Mouse (Mus musculus) midbrain, postnatal 0 days (tissue): ENCODE measurements around the gene Cd180. TPM values are rescaled to one million over a fixed set of nuclear protein-coding genes. Genes with fewer than 3 reads are reported as not detected.

ENCODE experiments used
- ATAC-seq: fragments of 200-750 bp; cut with Nextera tagmentation; 2 replicates; pipeline ENCODE4 v1.8.0; 2017; ENCODE audit warnings: moderate number of reproducible peaks, mild to moderate bottlenecking, moderate TSS enrichment, moderate library complexity; ENCODE audit not compliant: low FRiP score
- DNase-seq: peaks from one replicate; pipeline ENCODE4 v3.0.0-alpha.2; 2015; ENCODE audit warnings: low spot score
- H3K27ac ChIP-seq: fragments of 300-500 bp; sonication (generic); 2 replicates; pipeline ENCODE4 v1.5.1; 2014; ENCODE audit warnings: low read depth, mild to moderate bottlenecking, low read length, mixed read lengths
- H3K27me3 ChIP-seq: fragments of 300-500 bp; sonication (generic); 2 replicates; pipeline ENCODE4 v1.6.1; 2014; ENCODE audit warnings: low read length, control low read depth, mixed read lengths; ENCODE audit not compliant: insufficient read depth
- H3K36me3 ChIP-seq: fragments of 300-500 bp; sonication (generic); 2 replicates; pipeline ENCODE4 v1.6.1; 2014; ENCODE audit warnings: low read length, control low read depth, mixed read lengths; ENCODE audit not compliant: insufficient read depth
- H3K4me1 ChIP-seq: fragments of 300-500 bp; sonication (generic); 2 replicates; pipeline ENCODE4 v1.6.1; 2014; ENCODE audit warnings: mild to moderate bottlenecking, control low read depth, antibody characterized with exemption, low read length, mixed read lengths; ENCODE audit not compliant: insufficient read depth
- H3K4me2 ChIP-seq: fragments of 300-500 bp; sonication (generic); 2 replicates; pipeline ENCODE4 v1.6.1; 2014; ENCODE audit warnings: low read depth, mild to moderate bottlenecking, low read length, mixed read lengths; ENCODE audit not compliant: poor library complexity, severe bottlenecking
- H3K4me3 ChIP-seq: fragments of 300-500 bp; sonication (generic); 2 replicates; pipeline ENCODE4 v1.5.1; 2014; ENCODE audit warnings: low read depth, mild to moderate bottlenecking, low read length, moderate library complexity
- H3K9ac ChIP-seq: fragments of 300-500 bp; sonication (generic); replicated peaks from 2 replicates; pipeline ENCODE4 v1.6.1; 2014; ENCODE audit warnings: mild to moderate bottlenecking, low read length, moderate library complexity, mixed read lengths; ENCODE audit not compliant: poor library complexity, severe bottlenecking
- H3K9me3 ChIP-seq: fragments of 300-500 bp; sonication (generic); 2 replicates; pipeline ENCODE4 v1.6.1; 2016; ENCODE audit warnings: low read length, control low read depth
- CTCF ChIP-seq: IDR thresholded peaks from 2 replicates; pipeline ENCODE4 v1.5.1; 2016; ENCODE audit warnings: antibody characterized with exemption, mild to moderate bottlenecking
- WGBS: fragments of 180-500 bp; shearing (Covaris S2); extraction: QIAGEN DNeasy Blood & Tissue Kit; methylation state at CpG from one replicate; pipeline ENCODE4 v1.1.7; 2014; 5-methylcytosine and 5-hydroxymethylcytosine counted together
- polyA plus RNA-seq: library from polyadenylated mRNA; unstranded; fragments of >200 nt; fragmentation: Nextera tagmentation; extraction: Ambion mirVana; gene quantifications from 2 replicates; pipeline ENCODE4 v1.2.1, GENCODE M21; 2015
- total RNA-seq: library from RNA; depleted of rRNA; stranded (reverse); fragments of >200 nt; gene quantifications from 2 replicates; pipeline ENCODE4 v1.2.3, GENCODE M21; 2014

Cd180 gene
- total and polyA plus RNA-seq, 2 experiments from 2014 or later: 0.60 to 1.3 TPM

GRCm38 (mm10) chr13:102770194-102770593 lies 76.8 kb downstream of the Cd180 start:
- no peak for TF ChIP-seq CTCF
- no peak overlapping the region for H3K4me2 ChIP-seq
- no peaks in the 10 kb centered on the region for H3K9me3 ChIP-seq
- no peaks in the 10 kb centered on the region for H3K27me3 ChIP-seq
- no peak overlapping the region for H3K9ac ChIP-seq
- ATAC-seq (no peak), DNase-seq (no peak)
- no peaks in the 10 kb centered on the region for H3K4me1 ChIP-seq
- WGBS: 89% methylated on average over 8 of the region's 8 CpGs
- H3K27ac ChIP-seq: no peak overlapping the region
- H3K4me3 ChIP-seq: no peak overlapping the region
- H3K36me3 ChIP-seq: no peaks in the 10 kb centered on the region

- H3K4me2 ChIP-seq: no peak overlapping the region
- H3K9ac ChIP-seq: no peak overlapping the region
- no peak overlapping the region for H3K4me3 ChIP-seq
- TF ChIP-seq CTCF: no peak
- no peak for ATAC-seq
- H3K9me3 ChIP-seq: no peaks in the 10 kb centered on the region
- H3K27ac ChIP-seq: no peak overlapping the region
- H3K4me1 ChIP-seq: no peaks in the 10 kb centered on the region
- DNase-seq: no peak
- H3K27me3 ChIP-seq: no peaks in the 10 kb centered on the region
- no peaks in the 10 kb centered on the region for H3K36me3 ChIP-seq
- WGBS: 95% methylated on average over 9 of the region's 9 CpGs
Measured at GRCm38 (mm10) chr13:102773169-102773568, 79.8 kb downstream of the Cd180 start.

- Histone ChIP-seq H3K27me3 (no peaks in the 10 kb centered on the region), H3K4me1 (no peaks in the 10 kb centered on the region), H3K4me3 (no peak overlapping the region), H3K9ac (no peak overlapping the region), H3K36me3 (peaks cover 4% of the 10 kb centered on the region; the same call in 1 of the 2 replicates), H3K27ac (no peak overlapping the region), H3K9me3 (no peaks in the 10 kb centered on the region), H3K4me2 (no peak overlapping the region)
- WGBS: 68% methylated on average over 7 of the region's 7 CpGs
- ATAC-seq (no peak), DNase-seq (peak; percentile 46)
- TF ChIP-seq CTCF: peak; percentile 23; the same call in 1 of the 2 replicates
Measured at GRCm38 (mm10) chr13:102774786-102775201, 81.4 kb downstream of the Cd180 start.

- H3K4me3 ChIP-seq: no peak overlapping the region
- no peak overlapping the region for H3K9ac ChIP-seq
- TF ChIP-seq CTCF: no peak
- H3K36me3 ChIP-seq: peaks cover 4% of the 10 kb centered on the region; the same call in 1 of the 2 replicates
- WGBS: 84% methylated on average over 6 of the region's 6 CpGs
- H3K27ac ChIP-seq: no peak overlapping the region
- no peaks in the 10 kb centered on the region for H3K9me3 ChIP-seq
- DNase-seq (no peak), ATAC-seq (no peak)
- no peaks in the 10 kb centered on the region for H3K27me3 ChIP-seq
- H3K4me1 ChIP-seq: no peaks in the 10 kb centered on the region
- no peak overlapping the region for H3K4me2 ChIP-seq
Measured at GRCm38 (mm10) chr13:102775506-102775905, 82.1 kb downstream of the Cd180 start.

- DNase-seq (no peak), ATAC-seq (no peak)
- TF ChIP-seq CTCF: no peak
- Histone ChIP-seq H3K36me3 (peaks cover 4% of the 10 kb centered on the region; the same call in 1 of the 2 replicates), H3K4me3 (no peak overlapping the region), H3K4me1 (no peaks in the 10 kb centered on the region), H3K9ac (no peak overlapping the region), H3K9me3 (no peaks in the 10 kb centered on the region), H3K4me2 (no peak overlapping the region), H3K27ac (no peak overlapping the region), H3K27me3 (no peaks in the 10 kb centered on the region)
- 95% methylated on average over 3 of the region's 3 CpGs for WGBS
Measured at GRCm38 (mm10) chr13:102778859-102779258, 85.5 kb downstream of the Cd180 start.

GRCm38 (mm10) chr13:102779275-102779674 lies 85.9 kb downstream of the Cd180 start:
- no peak for TF ChIP-seq CTCF
- no peak overlapping the region for H3K27ac ChIP-seq
- H3K27me3 ChIP-seq: no peaks in the 10 kb centered on the region
- no peaks in the 10 kb centered on the region for H3K9me3 ChIP-seq
- no peak overlapping the region for H3K4me3 ChIP-seq
- no peak overlapping the region for H3K4me2 ChIP-seq
- no peak for DNase-seq
- no peaks in the 10 kb centered on the region for H3K4me1 ChIP-seq
- no peak overlapping the region for H3K9ac ChIP-seq
- WGBS: 86% methylated on average over 3 of the region's 3 CpGs
- no peak for ATAC-seq
- H3K36me3 ChIP-seq: peaks cover 4% of the 10 kb centered on the region; the same call in 1 of the 2 replicates
